Mouse (Mus musculus): ENCODE results near the gene Cbx5.

DNA sequence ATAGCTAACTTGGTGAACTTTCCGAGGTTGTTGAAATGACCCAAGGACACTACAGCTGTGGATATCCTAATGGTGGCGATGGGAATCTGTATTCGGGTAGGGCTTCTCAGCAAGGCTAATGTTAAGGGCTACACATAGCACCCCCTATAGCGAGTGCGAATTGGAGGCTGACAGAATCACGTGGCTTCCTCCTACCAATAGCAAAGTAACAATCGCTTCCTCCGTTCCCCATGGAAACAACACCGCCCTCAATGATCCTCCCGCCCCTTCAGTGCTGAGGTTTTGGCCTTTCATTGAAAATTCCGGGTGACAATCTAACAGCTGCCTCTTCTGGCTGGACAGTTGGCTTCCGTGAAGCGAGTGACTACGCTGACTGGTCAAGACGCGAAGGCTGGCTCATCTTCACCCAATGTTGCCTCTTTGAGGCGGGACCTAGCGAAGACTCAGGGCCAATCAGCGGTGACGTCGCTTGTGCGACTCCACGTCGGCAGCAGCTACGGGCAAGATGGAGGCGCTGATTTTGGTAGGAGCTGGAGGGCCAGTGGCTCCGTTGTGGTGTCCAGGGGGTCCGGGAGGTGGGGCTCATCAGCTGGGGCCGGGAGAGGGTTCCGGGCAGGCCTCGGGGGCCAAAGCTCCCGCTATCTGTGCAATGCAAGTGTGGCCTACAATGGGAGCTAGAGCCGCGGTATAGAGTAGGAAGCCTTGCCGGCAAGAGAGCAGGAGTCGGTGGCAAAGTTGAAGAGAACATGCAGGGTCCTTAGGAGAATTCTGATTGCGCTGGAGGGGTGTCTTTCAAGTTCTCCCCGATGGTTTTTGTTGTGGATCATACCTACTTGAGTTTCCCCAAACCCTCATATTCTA, 33.0 kb upstream of the Cbx5 start, which contains the start of gene Copz1:
- TF ChIP-seq CHD1 (IDR thresholded peaks at IDR 0.05; ENCODE audit: low read depth, low read length): no peak
- TF ChIP-seq GABPA (IDR thresholded peaks at IDR 0.05; ENCODE audit: insufficient replicate concordance, low read depth, low read length): no peak
- peak; percentile 84 for TF ChIP-seq POLR2AphosphoS2 (IDR thresholded peaks at IDR 0.05; ENCODE audit: low read depth, low read length)

Data from CH12.LX (cell line).